Mouse (Mus musculus) gastrocnemius, adult 8-10 months (tissue): ENCODE measurements around the gene Mpp3. TPM values are rescaled to one million over a fixed set of nuclear protein-coding genes. Genes with fewer than 3 reads are reported as not detected.

ENCODE experiments used
- total RNA-seq, 4 experiments: library from RNA; stranded (reverse); gene quantifications; 2 replicates each; pipeline ENCODE4 v1.2.4; 2022

Gene Mpp3
- total RNA-seq, 4 experiments from 2014 or later, result 12.9 to 17.9 (median 15.7) TPM

Other genes with a start within 250 kb of the Mpp3 start
- gene Etv4, start 243.1 kb downstream of the Mpp3 start, total RNA-seq, result 1 to 10 TPM; 1.1 to 1.9 (median 1.5) TPM
- gene Meox1, start 134.1 kb downstream of the Mpp3 start, total RNA-seq, result 1 to 10 TPM; 1.1 to 2.4 (median 1.8) TPM
- not detected for gene Sost, start 61.4 kb downstream of the Mpp3 start, total RNA-seq
- not detected for gene Cfap97d1, start 44.2 kb downstream of the Mpp3 start, total RNA-seq
- gene Dusp3, start 41.4 kb downstream of the Mpp3 start, total RNA-seq, result 100 to 1,000 TPM; 134 to 209 (median 172) TPM
- gene Cd300lg, start 13.0 kb upstream of the Mpp3 start, total RNA-seq, result 10 to 100 TPM; 12.9 to 17.6 (median 15.0) TPM
- 1 to 10 TPM in 1 of 4 experiments, under 1 TPM in 3; 0.27 to 1.1 (median 0.57) TPM for gene Mpp2, start 60.1 kb upstream of the Mpp3 start, total RNA-seq
- not detected for gene Ppy, start 72.9 kb upstream of the Mpp3 start, total RNA-seq
- not detected for gene Pyy, start 79.4 kb upstream of the Mpp3 start, total RNA-seq
- not detected for gene Nags, start 117.1 kb upstream of the Mpp3 start, total RNA-seq
- gene Tmem101, start 127.9 kb upstream of the Mpp3 start, total RNA-seq, result 10 to 100 TPM in 2 of 4 experiments, 1 to 10 TPM in 2; 8.9 to 10.5 (median 9.9) TPM
- gene Lsm12, start 156.8 kb upstream of the Mpp3 start, total RNA-seq, result 100 to 1,000 TPM; 108 to 127 (median 111) TPM
- 10 to 100 TPM; 61.5 to 73.2 (median 63.8) TPM for gene G6pc3, start 161.2 kb upstream of the Mpp3 start, total RNA-seq
- 10 to 100 TPM; 77.5 to 86.2 (median 83.2) TPM for gene Hdac5, start 201.7 kb upstream of the Mpp3 start, total RNA-seq
- gene BC030867, start 220.4 kb upstream of the Mpp3 start, total RNA-seq, result not detected
- gene Asb16, start 240.3 kb upstream of the Mpp3 start, total RNA-seq, result 10 to 100 TPM; 92.5 to 99.3 (median 93.6) TPM